Mouse (Mus musculus) forebrain, embryonic 14.5 days (tissue): ENCODE measurements at regions not wholly inside any gene's neighbourhood (a gene's known extent, or its start where the extent isn't known, plus 50 kb on each side); places are given as distances from the start of the nearest gene placed in this dataset.

Experiments
- ATAC-seq: fragments of 200-750 bp; cut with Nextera tagmentation; 2 replicates; pipeline ENCODE4 v1.8.0; 2017; ENCODE audit warnings: mild to moderate bottlenecking, moderate library complexity
- DNase-seq: peaks from one replicate; pipeline ENCODE4 v3.0.0-alpha.2; 2015; ENCODE audit warnings: low spot score
- H3K27ac ChIP-seq: fragments of 300-500 bp; sonication (generic); 2 replicates; pipeline ENCODE4 v1.5.1; 2014; ENCODE audit warnings: low read depth, mild to moderate bottlenecking, control low read depth, low read length, moderate library complexity
- H3K27me3 ChIP-seq: fragments of 300-500 bp; sonication (generic); replicated peaks from 2 replicates; pipeline ENCODE4 v1.6.1; 2014; ENCODE audit warnings: low read length, control low read depth, mixed read lengths; ENCODE audit not compliant: control insufficient read depth, insufficient read depth
- H3K36me3 ChIP-seq: fragments of 300-500 bp; sonication (generic); 2 replicates; pipeline ENCODE4 v1.6.1; 2014; ENCODE audit warnings: low read length, control low read depth; ENCODE audit not compliant: control insufficient read depth, insufficient read depth
- H3K4me1 ChIP-seq: fragments of 300-500 bp; sonication (generic); 2 replicates; pipeline ENCODE4 v1.6.1; 2014; ENCODE audit warnings: antibody characterized with exemption, low read length, control low read depth; ENCODE audit not compliant: control insufficient read depth, insufficient read depth
- H3K4me2 ChIP-seq: fragments of 300-500 bp; sonication (generic); 2 replicates; pipeline ENCODE4 v1.6.1; 2014; ENCODE audit warnings: mild to moderate bottlenecking, control low read depth, low read length
- H3K4me3 ChIP-seq: fragments of 300-500 bp; sonication (generic); 2 replicates; pipeline ENCODE4 v1.5.1; 2014; ENCODE audit warnings: low read depth, low read length, control low read depth
- H3K9ac ChIP-seq: fragments of 300-500 bp; sonication (generic); 2 replicates; pipeline ENCODE4 v1.6.1; 2014; ENCODE audit warnings: mild to moderate bottlenecking, low read length, control low read depth, moderate library complexity
- H3K9me3 ChIP-seq: fragments of 300-500 bp; sonication (generic); replicated peaks from 2 replicates; pipeline ENCODE4 v1.6.1; 2016; ENCODE audit warnings: low read length, control low read depth, mixed read lengths; ENCODE audit not compliant: control insufficient read depth
- WGBS: fragments of 180-500 bp; shearing (Covaris S2); extraction: QIAGEN DNeasy Blood & Tissue Kit; methylation state at CpG from one replicate; pipeline ENCODE4 v1.1.7; 2014; 5-methylcytosine and 5-hydroxymethylcytosine counted together

GRCm38 (mm10) chr12:46333376-46333775 lies 485.4 kb downstream of the Nova1 start:
- DNase-seq (no peak), ATAC-seq (no peak)
- H3K27me3 ChIP-seq: no peaks in the 10 kb centered on the region
- no peak overlapping the region for H3K4me3 ChIP-seq
- no peaks in the 10 kb centered on the region for H3K36me3 ChIP-seq
- 86% methylated on average over 1 of the region's 1 CpGs for WGBS
- H3K9me3 ChIP-seq: no peaks in the 10 kb centered on the region
- H3K4me2 ChIP-seq: no peak overlapping the region
- H3K9ac ChIP-seq: no peak overlapping the region
- no peaks in the 10 kb centered on the region for H3K4me1 ChIP-seq
- H3K27ac ChIP-seq: no peak overlapping the region

DNA sequence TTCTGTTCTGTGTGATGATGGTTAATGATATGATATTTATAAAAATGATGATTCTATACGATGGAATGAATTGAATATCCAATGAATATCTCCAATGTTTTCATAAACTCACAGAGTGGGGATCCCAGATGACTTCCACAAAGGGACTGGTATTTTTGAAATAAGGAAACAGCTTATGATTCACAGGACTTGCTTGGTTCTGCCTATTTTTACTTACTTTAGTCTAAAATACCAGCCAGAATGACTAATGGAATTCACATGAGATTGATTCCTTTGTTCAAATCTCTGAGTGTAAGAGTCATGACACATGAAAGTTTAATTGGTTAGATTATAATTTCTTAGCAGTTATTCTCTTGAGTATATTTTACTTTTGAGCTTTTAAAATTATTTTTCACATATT lies 490.9 kb downstream of the Nova1 start:
- no peaks in the 10 kb centered on the region for H3K9me3 ChIP-seq
- DNase-seq (no peak), ATAC-seq (no peak)
- WGBS: 90% methylated on average over 1 of the region's 1 CpGs
- no peak overlapping the region for H3K9ac ChIP-seq
- H3K27ac ChIP-seq: no peak overlapping the region
- H3K36me3 ChIP-seq: no peaks in the 10 kb centered on the region
- H3K4me1 ChIP-seq: no peaks in the 10 kb centered on the region
- no peaks in the 10 kb centered on the region for H3K27me3 ChIP-seq
- H3K4me3 ChIP-seq: no peak overlapping the region
- no peak overlapping the region for H3K4me2 ChIP-seq

- no peaks in the 10 kb centered on the region for H3K27me3 ChIP-seq
- DNase-seq (peak; percentile 32), ATAC-seq (no peak)
- H3K36me3 ChIP-seq: no peaks in the 10 kb centered on the region
- H3K4me1 ChIP-seq: no peaks in the 10 kb centered on the region
- no peak overlapping the region for H3K27ac ChIP-seq
- no peak overlapping the region for H3K9ac ChIP-seq
- WGBS: 78% methylated on average over 3 of the region's 3 CpGs
- H3K4me3 ChIP-seq: no peak overlapping the region
- no peak overlapping the region for H3K4me2 ChIP-seq
- H3K9me3 ChIP-seq: no peaks in the 10 kb centered on the region
Measured at GRCm38 (mm10) chr12:46323276-46323675, 495.5 kb downstream of the Nova1 start.

GRCm38 (mm10) chr12:46303136-46303797 lies 515.5 kb downstream of the Nova1 start:
- no peaks in the 10 kb centered on the region for H3K36me3 ChIP-seq
- ATAC-seq (no peak), DNase-seq (no peak)
- H3K4me1 ChIP-seq: no peaks in the 10 kb centered on the region
- no peak overlapping the region for H3K4me2 ChIP-seq
- no peaks in the 10 kb centered on the region for H3K27me3 ChIP-seq
- H3K27ac ChIP-seq: no peak overlapping the region
- no peaks in the 10 kb centered on the region for H3K9me3 ChIP-seq
- H3K9ac ChIP-seq: no peak overlapping the region
- no peak overlapping the region for H3K4me3 ChIP-seq
- 72% methylated on average over 5 of the region's 5 CpGs for WGBS

DNA sequence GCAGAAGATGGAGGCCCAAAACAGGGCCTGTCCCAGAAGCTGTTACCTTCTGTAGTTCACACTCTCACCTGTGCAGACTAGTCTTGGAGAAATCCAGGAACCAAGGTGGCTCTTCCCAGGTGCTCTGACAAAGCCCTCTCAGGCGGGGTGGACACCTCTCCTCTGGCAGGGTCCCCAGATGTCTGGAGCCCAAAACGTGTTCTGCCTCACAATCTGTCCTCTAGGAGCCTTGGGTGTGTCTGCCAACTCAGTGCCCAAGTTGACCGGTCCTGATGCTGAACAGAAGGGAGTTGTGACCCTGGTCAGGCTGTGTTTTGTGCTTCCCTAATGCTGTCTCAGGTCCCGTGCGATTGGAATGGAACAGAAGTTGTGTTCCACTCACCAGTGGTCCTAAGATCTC lies 519.8 kb downstream of the Nova1 start:
- H3K36me3 ChIP-seq: no peaks in the 10 kb centered on the region

GRCm38 (mm10) chr12:46284519-46284918 lies 534.2 kb downstream of the Nova1 start:
- 31% methylated on average over 3 of the region's 3 CpGs for WGBS
- no peak overlapping the region for H3K27ac ChIP-seq
- DNase-seq: peak; percentile 13
- no peaks in the 10 kb centered on the region for H3K4me1 ChIP-seq
- H3K9ac ChIP-seq: no peak overlapping the region
- no peaks in the 10 kb centered on the region for H3K27me3 ChIP-seq
- H3K4me3 ChIP-seq: no peak overlapping the region
- no peak overlapping the region for H3K4me2 ChIP-seq
- no peaks in the 10 kb centered on the region for H3K36me3 ChIP-seq
- no peaks in the 10 kb centered on the region for H3K9me3 ChIP-seq
- ATAC-seq: no peak

More for the DNA sequence above, 519.8 kb downstream of the Nova1 start:
- Histone ChIP-seq H3K4me1 (no peaks in the 10 kb centered on the region), H3K4me3 (no peak overlapping the region), H3K27me3 (no peaks in the 10 kb centered on the region), H3K27ac (no peak overlapping the region), H3K4me2 (no peak overlapping the region), H3K9ac (no peak overlapping the region), H3K9me3 (no peaks in the 10 kb centered on the region)
- no peak for ATAC-seq
- WGBS: 83% methylated on average over 5 of the region's 5 CpGs
- no peak for DNase-seq

- H3K4me1 ChIP-seq: peaks cover 6% of the 10 kb centered on the region
- H3K4me2 ChIP-seq: no peak overlapping the region
- peak; percentile 80 for ATAC-seq
- no peaks in the 10 kb centered on the region for H3K27me3 ChIP-seq
- no peak overlapping the region for H3K4me3 ChIP-seq
- H3K9ac ChIP-seq: no peak overlapping the region
- H3K36me3 ChIP-seq: no peaks in the 10 kb centered on the region
- H3K9me3 ChIP-seq: no peaks in the 10 kb centered on the region
- WGBS: 41% methylated on average over 1 of the region's 1 CpGs
- DNase-seq: peak; percentile 74
- no peak overlapping the region for H3K27ac ChIP-seq
Measured at GRCm38 (mm10) chr12:46248402-46249018, 570.2 kb downstream of the Nova1 start.

- no peaks in the 10 kb centered on the region for H3K36me3 ChIP-seq
- DNase-seq: no peak
- peaks cover 6% of the 10 kb centered on the region for H3K4me1 ChIP-seq
- ATAC-seq: no peak
- H3K27me3 ChIP-seq: no peaks in the 10 kb centered on the region
- H3K4me3 ChIP-seq: no peak overlapping the region
- no peak overlapping the region for H3K27ac ChIP-seq
- no peak overlapping the region for H3K4me2 ChIP-seq
- no peak overlapping the region for H3K9ac ChIP-seq
- no peaks in the 10 kb centered on the region for H3K9me3 ChIP-seq
- WGBS: 91% methylated on average over 3 of the region's 3 CpGs
Measured at GRCm38 (mm10) chr12:46244925-46245324, 573.8 kb downstream of the Nova1 start.

DNA sequence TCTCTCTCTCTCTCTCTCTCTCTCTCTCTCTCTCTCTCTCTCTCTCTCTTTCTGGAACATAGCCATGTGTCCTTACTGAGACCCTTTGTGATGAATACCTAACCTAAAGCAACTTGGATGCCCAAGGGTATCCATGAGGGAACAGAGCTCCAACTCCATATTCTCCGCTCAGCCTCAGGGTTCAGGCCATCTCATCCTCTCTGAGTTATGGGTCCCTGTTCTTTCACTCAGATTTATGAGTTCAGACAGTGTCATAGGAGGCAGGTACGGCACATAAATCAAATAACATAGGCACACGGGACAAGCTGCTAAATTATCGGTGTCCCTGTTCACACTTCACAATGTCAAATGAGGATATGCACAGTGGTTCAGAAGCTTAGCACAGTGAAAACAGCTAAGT lies 586.4 kb downstream of the Nova1 start:
- Histone ChIP-seq H3K9me3 (no peaks in the 10 kb centered on the region), H3K36me3 (no peaks in the 10 kb centered on the region), H3K27ac (no peak overlapping the region), H3K4me3 (no peak overlapping the region), H3K9ac (no peak overlapping the region), H3K27me3 (no peaks in the 10 kb centered on the region), H3K4me1 (no peaks in the 10 kb centered on the region), H3K4me2 (no peak overlapping the region)
- DNase-seq (no peak), ATAC-seq (no peak)
- 91% methylated on average over 4 of the region's 4 CpGs for WGBS
